ENCODE assay signal across 13 mouse cellular contexts in the genomic region with DNA sequence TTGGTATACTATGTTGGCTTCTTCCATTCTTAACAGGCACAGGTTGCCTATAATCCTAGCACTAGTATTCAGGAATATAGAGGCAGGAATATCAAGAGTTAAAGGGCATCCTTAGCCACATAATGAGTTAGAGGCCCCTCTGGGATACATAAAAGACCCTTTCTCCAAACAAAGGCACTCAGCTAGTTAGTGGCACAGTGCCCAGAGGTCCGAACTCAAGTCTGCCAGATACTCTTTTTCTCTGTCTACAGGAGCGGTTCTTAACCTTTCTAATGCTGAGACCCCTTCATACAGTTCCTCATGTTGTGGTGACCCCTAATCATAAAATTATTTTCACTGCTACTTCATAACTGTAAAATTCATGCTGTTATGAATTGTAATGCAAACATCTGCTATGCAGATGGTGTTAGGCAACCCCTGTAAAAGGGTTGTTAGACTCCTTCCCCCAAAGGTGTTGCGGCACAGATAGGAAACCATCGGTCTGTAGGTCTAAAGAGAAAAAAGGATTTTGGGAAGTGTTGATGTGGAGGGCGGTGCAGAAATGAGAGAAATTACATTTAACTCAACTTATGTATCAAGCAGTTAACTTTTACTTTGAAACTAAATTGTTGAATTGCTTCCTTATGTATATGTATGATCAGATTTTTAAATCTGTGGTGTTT. TPM values are rescaled to one million over a fixed set of nuclear protein-coding genes. Genes with fewer than 3 reads are reported as not detected.
DNase-seq lines count a peak whose midpoint lies in the region; ATAC-seq and TF ChIP-seq lines count a peak whose summit lies in the region.
"Had no signal": no experiment of that assay in that cellular context is flagged by ENCODE, and none has a peak within 500 bp of the region (broad histone marks: within the 10 kb centered on the region; RNA-seq: fewer than 3 reads in every experiment).

No protein-coding gene starts in this region.

- H3K9ac ChIP-seq in heart, embryonic 12.5 days: no peak overlapping the region
- no peak overlapping the region for H3K9ac ChIP-seq in lung, embryonic 14.5 days
- H3K9ac ChIP-seq in embryonic facial prominence, embryonic 15.5 days: no peak overlapping the region
- no peak overlapping the region; the same call in 1 of the 2 replicates for H3K9ac ChIP-seq in limb, embryonic 13.5 days
- H3K9ac ChIP-seq: liver, embryonic 14.5 days had no signal

- H3K4me2 ChIP-seq in heart, embryonic 12.5 days: peak overlapping the region; percentile 13; the same call in 1 of the 2 replicates
- H3K4me2 ChIP-seq in lung, embryonic 14.5 days: peak overlapping the region; percentile 16; the same call in 1 of the 2 replicates
- H3K4me2 ChIP-seq in embryonic facial prominence, embryonic 15.5 days (replicated peaks): 0 out of 2 replicates have a peak overlapping the region, but pooled peaks have one; percentile 3
- H3K4me2 ChIP-seq in limb, embryonic 13.5 days (replicated peaks): peak overlapping the region; percentile 45

- H3K27me3 ChIP-seq in heart, embryonic 12.5 days (replicated peaks): no peaks in the 10 kb centered on the region
- H3K27me3 ChIP-seq in lung, embryonic 14.5 days (ENCODE audit: insufficient read depth, low read length): no peaks in the 10 kb centered on the region
- no peaks in the 10 kb centered on the region for H3K27me3 ChIP-seq in embryonic facial prominence, embryonic 15.5 days
- H3K27me3 ChIP-seq in limb, embryonic 13.5 days: no peaks in the 10 kb centered on the region

- no peak overlapping the region for H3K27ac ChIP-seq in heart, embryonic 12.5 days (ENCODE audit: poor library complexity, severe bottlenecking)
- H3K27ac ChIP-seq in lung, embryonic 14.5 days (ENCODE audit: low read depth): no peak overlapping the region
- H3K27ac ChIP-seq in embryonic facial prominence, embryonic 15.5 days (replicated peaks): no peak overlapping the region
- H3K27ac ChIP-seq in limb, embryonic 13.5 days: peak overlapping the region; percentile 28; the same call in 1 of the 2 replicates
- H3K27ac ChIP-seq: liver, embryonic 14.5 days; macrophage had no signal

- H3K9me3 ChIP-seq in heart, embryonic 12.5 days (replicated peaks): no peaks in the 10 kb centered on the region
- H3K9me3 ChIP-seq in lung, embryonic 14.5 days (ENCODE audit: low read depth, low read length): no peaks in the 10 kb centered on the region
- H3K9me3 ChIP-seq in embryonic facial prominence, embryonic 15.5 days (replicated peaks): no peaks in the 10 kb centered on the region
- H3K9me3 ChIP-seq in limb, embryonic 13.5 days: no peaks in the 10 kb centered on the region

- peaks cover 13% of the 10 kb centered on the region for H3K4me1 ChIP-seq in heart, embryonic 12.5 days (replicated peaks)
- H3K4me1 ChIP-seq in lung, embryonic 14.5 days (ENCODE audit: insufficient read depth): no peaks in the 10 kb centered on the region; the same call in 1 of the 2 replicates
- H3K4me1 ChIP-seq in embryonic facial prominence, embryonic 15.5 days: peaks cover 9% of the 10 kb centered on the region; the same call in 1 of the 2 replicates
- peaks cover 13% of the 10 kb centered on the region for H3K4me1 ChIP-seq in limb, embryonic 13.5 days

- WGBS in heart, embryonic 12.5 days: 66% methylated on average over 5 of the region's 5 CpGs
- WGBS in lung, embryonic 14.5 days: 47% methylated on average over 5 of the region's 5 CpGs
- WGBS in embryonic facial prominence, embryonic 15.5 days: 49% methylated on average over 5 of the region's 5 CpGs
- 29% methylated on average over 5 of the region's 5 CpGs for WGBS in limb, embryonic 13.5 days

- H3K36me3 ChIP-seq in heart, embryonic 12.5 days: peaks cover 18% of the 10 kb centered on the region
- H3K36me3 ChIP-seq in lung, embryonic 14.5 days (ENCODE audit: insufficient read depth): peaks cover 31% of the 10 kb centered on the region
- peaks cover 10% of the 10 kb centered on the region for H3K36me3 ChIP-seq in embryonic facial prominence, embryonic 15.5 days
- H3K36me3 ChIP-seq in limb, embryonic 13.5 days: peaks cover 24% of the 10 kb centered on the region

- intact Hi-C loops in heart, postnatal 36 days (cut with DNase I): no loop called here

- no peak overlapping the region for H3K4me3 ChIP-seq in heart, embryonic 12.5 days
- no peak overlapping the region for H3K4me3 ChIP-seq in lung, embryonic 14.5 days (ENCODE audit: low read depth, low read length)
- H3K4me3 ChIP-seq in embryonic facial prominence, embryonic 15.5 days (replicated peaks): no peak overlapping the region
- H3K4me3 ChIP-seq in limb, embryonic 13.5 days: 0 out of 2 replicates have a peak overlapping the region, but pooled peaks have one; percentile 3

- ATAC-seq in heart, embryonic 12.5 days (ENCODE audit: insufficient number of reproducible peaks, low FRiP score): no peak
- no peak for ATAC-seq in lung, embryonic 14.5 days (ENCODE audit: insufficient read depth)
- ATAC-seq in embryonic facial prominence, embryonic 15.5 days (ENCODE audit: insufficient number of reproducible peaks, low FRiP score, low TSS enrichment, low read depth): no peak
- no peak for ATAC-seq in limb, embryonic 13.5 days (ENCODE audit: low FRiP score, low read depth)

- no peak for TF ChIP-seq CTCF in lung, embryonic 14.5 days (IDR thresholded peaks at IDR 0.05; ENCODE audit: low read depth)

- no peak for DNase-seq in heart, postnatal 36 days
- peak; percentile 67 for DNase-seq in lung, embryonic 14.5 days
- no peak for DNase-seq in lung, adult 18-20 months
- DNase-seq in testis, postnatal 10 days (ENCODE audit: low spot score): no peak
- no peak for DNase-seq in adrenal gland, adult (ENCODE audit: inconsistent age in 2 of 2, low spot score in 1 of 2)
- DNase-seq: adrenal gland, adult 2 months; B cell, adult 2 months; kidney, adult 18-20 months had no signal

RNA-seq across cellular contexts. Expression of a gene that starts 8.2 kb away (rescaled TPM):
- polyA plus RNA-seq in heart, embryonic 12.5 days (2016; fragmentation: Nextera tagmentation; extraction: Ambion mirVana): 466 and 469 TPM in 2 replicates
- total RNA-seq in heart, postnatal 36 days (2021): 10 to 100 TPM; 66.7 to 78.0 TPM
- polyA plus RNA-seq in lung, embryonic 14.5 days (2014; fragmentation: Nextera tagmentation; extraction: Ambion mirVana): 586 and 611 TPM in 2 replicates
- 641 and 642 TPM in 2 replicates for polyA plus RNA-seq in embryonic facial prominence, embryonic 15.5 days (2015; fragmentation: Nextera tagmentation; extraction: Ambion mirVana)
- polyA plus RNA-seq in limb, embryonic 13.5 days (2015; fragmentation: Nextera tagmentation; extraction: Ambion mirVana): 656 and 713 TPM in 2 replicates

RNA-seq across cellular contexts. Expression of a gene that starts 23.6 kb away (rescaled TPM):
- polyA plus RNA-seq in heart, embryonic 12.5 days (2016; fragmentation: Nextera tagmentation; extraction: Ambion mirVana): 9.4 and 10.4 TPM in 2 replicates
- total RNA-seq in heart, postnatal 36 days (2021): 1 to 10 TPM; 4.5 to 4.6 TPM
- polyA plus RNA-seq in lung, embryonic 14.5 days (2014; fragmentation: Nextera tagmentation; extraction: Ambion mirVana): 10.6 and 11.5 TPM in 2 replicates
- 10.1 and 10.7 TPM in 2 replicates for polyA plus RNA-seq in embryonic facial prominence, embryonic 15.5 days (2015; fragmentation: Nextera tagmentation; extraction: Ambion mirVana)
- 9.4 and 10.0 TPM in 2 replicates for polyA plus RNA-seq in limb, embryonic 13.5 days (2015; fragmentation: Nextera tagmentation; extraction: Ambion mirVana)

RNA-seq across cellular contexts. Expression of a gene that starts 47.0 kb away (rescaled TPM):
- polyA plus RNA-seq in heart, embryonic 12.5 days (2016; fragmentation: Nextera tagmentation; extraction: Ambion mirVana): 0.05 TPM in 1 of 2 replicates, not detected in the other
- under 1 TPM; 0.03 TPM for total RNA-seq in heart, postnatal 36 days (2021)
- 0.11 and 0.15 TPM in 2 replicates for polyA plus RNA-seq in lung, embryonic 14.5 days (2014; fragmentation: Nextera tagmentation; extraction: Ambion mirVana)
- 0.67 and 1.0 TPM in 2 replicates for polyA plus RNA-seq in embryonic facial prominence, embryonic 15.5 days (2015; fragmentation: Nextera tagmentation; extraction: Ambion mirVana)
- 0.04 and 0.06 TPM in 2 replicates for polyA plus RNA-seq in limb, embryonic 13.5 days (2015; fragmentation: Nextera tagmentation; extraction: Ambion mirVana)
- polyA plus RNA-seq: adrenal gland, adult 2 months; macrophage had no signal
